Mouse (Mus musculus) MEL (cell line): ENCODE results near the gene Natd1.

Experiments used
- CTCF ChIP-seq, 3 experiments: IDR thresholded peaks in 2 of 3; conservative IDR thresholded peaks in 1 of 3; 2 replicates each; pipeline ENCODE4 v1.5.1; 2011 to 2012; ENCODE audit warnings: low read length in 3 of 3, low read depth in 2 of 3, mild to moderate bottlenecking in 2 of 3, improper control_type of control experiment in 1 of 3, inconsistent platforms in 1 of 3, mixed read lengths in 1 of 3, moderate library complexity in 1 of 3; ENCODE audit not compliant: control insufficient read depth in 1 of 3, insufficient read depth in 1 of 3, poor library complexity in 1 of 3, severe bottlenecking in 1 of 3
- HCFC1 ChIP-seq: IDR thresholded peaks from 2 replicates; pipeline ENCODE4 v1.6.1; 2012; ENCODE audit warnings: low read depth, mild to moderate bottlenecking, inconsistent platforms, low read length, improper control_type of control experiment, moderate library complexity
- JUND ChIP-seq: IDR thresholded peaks from 2 replicates; pipeline ENCODE4 v1.6.1; 2011; ENCODE audit warnings: low read depth, mild to moderate bottlenecking, improper control_type of control experiment, low read length
- MEF2A ChIP-seq: IDR thresholded peaks from 2 replicates; pipeline ENCODE4 v1.6.1; 2014; ENCODE audit warnings: low read depth, mild to moderate bottlenecking, inconsistent platforms, low read length, improper control_type of control experiment; ENCODE audit not compliant: poor library complexity, insufficient replicate concordance, severe bottlenecking; ENCODE audit errors: extremely low read depth
- NELFE ChIP-seq: IDR thresholded peaks from 2 replicates; pipeline ENCODE4 v1.6.1; 2011; ENCODE audit warnings: low read depth, low read length, improper control_type of control experiment
- POLR2A ChIP-seq, 2 experiments: IDR thresholded peaks; 2 replicates each; pipeline ENCODE4 v1.6.1; 2011 to 2012; ENCODE audit warnings: low read length in 2 of 2, mild to moderate bottlenecking in 2 of 2, control low read depth in 1 of 2, improper control_type of control experiment in 1 of 2, low read depth in 1 of 2, moderate library complexity in 1 of 2; ENCODE audit not compliant: control insufficient read depth in 1 of 2, insufficient read depth in 1 of 2, poor library complexity in 1 of 2
- SIN3A ChIP-seq: IDR thresholded peaks from 2 replicates; pipeline ENCODE4 v1.6.1; 2012; ENCODE audit warnings: low read length, improper control_type of control experiment, inconsistent platforms
- UBTF ChIP-seq: IDR thresholded peaks from 2 replicates; pipeline ENCODE4 v1.6.1; 2012; ENCODE audit warnings: low read depth, mild to moderate bottlenecking, inconsistent platforms, low read length, improper control_type of control experiment, moderate library complexity, borderline replicate concordance; ENCODE audit not compliant: insufficient read depth
- USF1 ChIP-seq: IDR thresholded peaks from 2 replicates; pipeline ENCODE4 v1.6.1; 2014; ENCODE audit warnings: low read depth, mild to moderate bottlenecking, inconsistent platforms, low read length, improper control_type of control experiment, moderate library complexity
- ZNF384 ChIP-seq: IDR thresholded peaks from 2 replicates; pipeline ENCODE4 v1.6.1; 2012; ENCODE audit warnings: low read depth, mild to moderate bottlenecking, inconsistent platforms, low read length, improper control_type of control experiment

- TF ChIP-seq CTCF (IDR thresholded peaks at IDR 0.05 in 2 of 3, conservative IDR thresholded peaks at IDR 0.05 in 1 of 3; ENCODE audit: control insufficient read depth in 1 of 3, insufficient read depth in 1 of 3, low read depth in 2 of 3, low read length in 3 of 3, poor library complexity in 1 of 3, severe bottlenecking in 1 of 3) (no peak; a peak in 1 of 6 replicates), MEF2A (no peak), NELFE (peak; percentile 77), HCFC1 (peak; percentile 95), POLR2A (IDR thresholded peaks at IDR 0.05; ENCODE audit: control insufficient read depth in 1 of 2, insufficient read depth in 1 of 2, low read depth in 1 of 2, low read length in 2 of 2, poor library complexity in 1 of 2) (peak; percentile 79 to 91), UBTF (peak; percentile 2; the same call in 1 of the 2 replicates), SIN3A (peak; percentile 78; the same call in 1 of the 2 replicates), ZNF384 (no peak), JUND (no peak), USF1 (no peak; the same call in 1 of the 2 replicates)
Measured at GRCm38 (mm10) chr11:60878675-60879294, 35.8 kb downstream of the Natd1 start, which contains the start of gene Tmem11.
